Mouse (Mus musculus) adrenal gland (tissue): ENCODE measurements around the gene Cxxc4.

ENCODE experiments used
- intact Hi-C: fragments of 180-260 bp; cut with DNase I; formaldehyde crosslinking; loops from one replicate; pipeline ENCODE4 v1.15.1; 2025
- microRNA-seq, 2 experiments: library from miRNA; unstranded; fragments of <30 nt; microRNA quantifications; one replicate each; pipeline ENCODE4; 2019

The Cxxc4 gene

GRCm38 (mm10) chr3:134243168-134243849, 7.0 kb downstream of the Cxxc4 start:
- intact Hi-C loops = no loop called here

DNA sequence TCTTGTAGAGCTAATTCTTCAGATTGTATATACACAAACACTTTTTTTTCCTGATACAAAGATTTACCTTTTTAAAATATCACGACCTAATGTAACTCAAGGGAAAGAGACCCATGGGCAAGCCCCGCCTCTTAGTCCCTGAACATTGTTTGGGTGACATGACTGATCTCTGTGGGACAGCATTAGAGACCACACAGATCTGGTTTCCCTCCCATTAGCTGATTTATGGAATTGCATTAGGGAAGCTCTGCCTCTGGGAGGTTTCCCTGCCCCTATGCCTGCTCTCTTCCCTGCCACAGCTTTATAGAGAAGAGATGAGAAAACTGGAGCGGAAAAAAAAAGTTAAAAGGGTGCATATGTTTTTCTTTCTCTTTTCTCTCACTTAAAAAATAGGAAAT, 7.6 kb downstream of the Cxxc4 start:
- intact Hi-C loops = no loop called here

GRCm38 (mm10) chr3:134254221-134254620, 17.9 kb downstream of the Cxxc4 start:
- intact Hi-C loops = no loop called here

- intact Hi-C loops = no loop called here
These were observed 22.4 kb downstream of the Cxxc4 start for GRCm38 (mm10) chr3:134258715-134259114.

GRCm38 (mm10) chr3:134259300-134259699, 23.0 kb downstream of the Cxxc4 start:
- intact Hi-C loops = no loop called here

GRCm38 (mm10) chr3:134279655-134280054, 43.4 kb downstream of the Cxxc4 start:
- intact Hi-C loops = no loop called here

- intact Hi-C loops = no loop called here
These were observed 45.5 kb downstream of the Cxxc4 start for GRCm38 (mm10) chr3:134281527-134282370.

DNA sequence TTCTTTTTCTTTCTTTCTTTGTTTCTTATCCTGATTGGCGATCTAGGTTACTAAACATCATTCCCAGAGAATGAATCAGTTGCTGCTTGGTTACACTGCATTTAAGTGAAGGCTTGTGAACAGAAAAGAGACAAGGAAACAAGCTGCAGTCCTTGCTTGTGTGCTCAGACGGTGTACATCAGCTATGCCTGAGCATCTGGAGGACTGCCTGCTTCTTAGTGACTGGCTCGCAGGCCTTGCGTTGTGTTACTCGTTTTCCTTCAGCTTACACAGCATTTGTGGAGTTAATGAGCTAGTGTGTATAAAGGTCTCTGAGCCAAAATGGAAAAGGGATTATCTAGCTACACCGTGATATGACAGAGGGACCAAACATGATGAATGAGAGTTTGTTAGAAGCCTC, 58.9 kb downstream of the Cxxc4 start:
- intact Hi-C loops = no loop called here

DNA sequence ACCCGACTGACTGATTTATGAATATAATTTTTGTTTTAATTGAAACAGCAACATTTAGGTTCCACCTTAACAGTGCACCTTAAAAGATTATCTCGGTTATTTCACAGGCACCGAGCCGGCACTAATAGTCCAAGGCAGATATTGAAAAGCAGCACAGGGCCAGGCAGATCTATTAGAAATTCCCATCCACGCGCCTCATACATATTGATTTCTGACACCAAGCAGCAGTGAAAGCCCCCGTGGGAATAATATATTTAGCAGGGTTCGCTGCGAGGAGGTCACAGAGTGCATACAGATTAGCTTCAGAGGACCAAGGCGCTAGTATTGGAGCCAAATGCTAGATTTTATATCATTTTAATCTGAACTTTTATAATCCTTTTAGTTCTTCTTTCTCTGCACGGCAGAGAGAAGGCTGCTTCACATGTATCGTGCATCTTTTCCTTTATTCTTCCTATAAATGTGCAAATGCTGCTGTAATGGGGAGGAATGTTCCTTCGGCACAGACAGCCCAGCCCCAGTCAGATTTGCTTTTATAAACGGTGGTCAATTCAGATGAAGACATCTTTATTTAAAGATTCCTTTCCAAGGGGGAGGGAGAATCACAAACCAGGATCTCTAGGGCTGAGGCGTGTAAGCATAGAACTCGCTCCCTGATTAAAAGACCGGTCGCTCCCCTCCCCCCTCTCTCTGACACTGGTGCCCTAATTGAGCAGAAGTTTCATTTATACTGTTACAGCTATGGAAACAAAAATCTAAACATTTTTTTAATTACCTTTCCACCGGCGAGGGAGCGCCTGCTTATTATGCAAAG, 66.6 kb downstream of the Cxxc4 start:
- intact Hi-C loops = no loop called here

DNA sequence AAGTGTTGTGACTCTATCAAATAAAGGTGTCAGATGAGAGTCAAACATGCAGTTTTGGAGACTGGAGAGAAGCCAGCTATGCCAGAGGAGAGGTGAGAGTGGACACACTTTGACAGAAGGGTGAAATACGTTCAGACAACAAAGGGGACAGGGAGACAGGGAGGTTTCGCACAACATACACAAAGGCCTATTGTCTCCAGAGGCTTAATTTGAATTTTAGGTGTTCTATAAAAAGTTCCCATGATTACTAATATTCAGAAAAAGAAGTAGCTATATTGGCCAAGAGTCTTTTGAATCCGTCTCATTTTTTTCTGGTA, 67.2 kb downstream of the Cxxc4 start:
- intact Hi-C loops = no loop called here

DNA sequence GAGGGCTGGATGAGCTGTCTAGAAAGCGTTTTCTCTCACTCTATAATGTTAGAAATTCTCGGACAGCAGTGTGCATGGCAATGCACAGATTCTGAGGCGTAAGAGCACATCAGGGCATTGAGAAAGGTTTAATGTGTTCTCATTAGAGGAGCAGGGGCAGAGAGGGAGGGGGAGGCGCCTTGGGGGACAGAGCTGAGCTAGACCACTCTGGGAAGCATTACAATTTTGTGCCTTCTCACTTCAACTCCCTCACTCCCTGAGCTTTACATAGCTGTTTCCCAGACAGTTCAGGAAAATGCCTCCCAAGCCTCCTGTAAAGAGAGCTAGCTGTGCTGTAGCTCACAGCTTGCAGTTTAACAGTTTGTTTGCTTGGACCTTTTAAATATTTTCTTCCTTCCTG, 70.2 kb downstream of the Cxxc4 start:
- intact Hi-C loops = no loop called here

DNA sequence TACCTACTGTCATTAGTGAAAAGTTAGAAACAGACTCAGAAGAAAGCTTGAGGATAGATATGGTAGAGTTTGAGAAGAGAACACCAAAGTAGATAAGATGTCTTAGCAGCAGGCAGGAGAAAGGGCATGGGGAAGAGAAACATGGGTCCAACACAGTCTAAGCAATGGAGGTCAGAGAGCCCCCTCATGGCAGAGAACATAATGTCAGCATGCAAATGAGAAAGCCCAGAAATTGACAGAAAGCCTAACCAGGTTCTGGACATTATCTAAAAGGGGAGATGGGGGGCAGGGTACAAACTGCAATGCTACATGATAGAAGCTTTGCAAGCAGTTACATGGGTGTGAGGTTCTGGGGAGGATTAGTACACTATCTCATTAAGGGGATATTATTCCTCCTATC, 71.5 kb downstream of the Cxxc4 start:
- intact Hi-C loops = no loop called here

Small RNAs within 50 kb of the gene (microRNA-seq; reads per million reads assigned to microRNA genes)
- gene Mir1895 = 0 reads per million in 2 experiments
